Mouse (Mus musculus): ENCODE measurements around the gene Cypt14.
"Not testable (repeated sequence)": the region's sequence is repeated elsewhere in the genome, so short reads cannot be mapped to it uniquely, and the experiment has no call there.

Gene Cypt14

GRCm38 (mm10) chrX:39863504-39863903 is at the start of gene Cypt14:
Gene Cypt14 (minus strand): TSS chrX:39863604.
- not testable (repeated sequence) for DNase-seq (ENCODE audit: low spot score in 2 of 2)
